In the genomic region with DNA sequence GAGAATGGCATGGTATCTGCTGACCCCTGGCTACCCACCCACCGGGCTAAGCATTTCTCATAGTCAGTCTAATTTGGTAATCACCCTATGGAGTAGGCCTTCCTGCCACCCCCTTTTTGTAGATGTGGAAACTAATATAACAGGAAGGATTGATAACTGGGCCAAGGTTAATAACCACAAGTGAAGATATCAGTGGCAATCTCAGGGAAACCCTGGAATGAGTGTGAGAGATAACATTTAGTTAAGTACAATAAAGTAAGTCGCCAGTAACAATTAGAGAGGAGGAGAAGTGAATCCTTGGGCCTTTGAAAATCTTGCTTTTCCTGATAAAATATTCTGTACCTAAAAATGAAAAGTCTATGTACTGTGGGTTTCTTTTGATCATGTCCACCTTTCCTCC, we compare ENCODE assay signal across 29 mouse cellular contexts.
"Had no signal": no experiment of that assay in that cellular context is flagged by ENCODE, and none has a peak within 500 bp of the region (broad histone marks: within the 10 kb centered on the region; RNA-seq: fewer than 3 reads in every experiment).

No protein-coding gene starts in this region.

- H3K27me3 ChIP-seq: heart, embryonic 15.5 days; intestine, embryonic 15.5 days had no signal

- H3K9ac ChIP-seq: heart, embryonic 12.5 days; heart, embryonic 13.5 days; heart, embryonic 15.5 days; hindbrain, embryonic 12.5 days; hindbrain, embryonic 13.5 days; hindbrain, embryonic 14.5 days; hindbrain, embryonic 15.5 days; intestine, embryonic 15.5 days; kidney, embryonic 15.5 days had no signal

- DNase-seq: heart, postnatal 14 days; heart, postnatal 36 days; heart, postnatal 4 days; kidney, adult 11 months; kidney, adult 18-20 months; kidney, adult 2 months; kidney, adult 8-10 months; kidney, adult 9 months; kidney, postnatal 10 days; kidney, postnatal 14 days; kidney, postnatal 25 days; kidney, postnatal 36 days; kidney, postnatal 4 days; layer of hippocampus, adult 9-11 months; layer of hippocampus, postnatal 36 days had no signal

- H3K36me3 ChIP-seq: heart, embryonic 12.5 days; heart, embryonic 13.5 days; heart, embryonic 15.5 days; hindbrain, embryonic 10.5 days; hindbrain, embryonic 12.5 days; hindbrain, embryonic 13.5 days; hindbrain, embryonic 15.5 days; intestine, embryonic 15.5 days; kidney, embryonic 15.5 days had no signal

- H3K4me3 ChIP-seq: heart, embryonic 12.5 days; heart, embryonic 13.5 days; heart, embryonic 15.5 days; hindbrain, embryonic 10.5 days; hindbrain, embryonic 12.5 days; hindbrain, embryonic 13.5 days; hindbrain, embryonic 15.5 days; intestine, embryonic 15.5 days; kidney, embryonic 15.5 days; layer of hippocampus, adult 2 months; left cerebral cortex, adult 2 months had no signal

- H3K9me3 ChIP-seq: heart, embryonic 12.5 days; heart, embryonic 13.5 days; heart, embryonic 15.5 days; hindbrain, embryonic 10.5 days; hindbrain, embryonic 12.5 days; hindbrain, embryonic 13.5 days; hindbrain, embryonic 15.5 days; intestine, embryonic 15.5 days; kidney, embryonic 15.5 days had no signal

- H3K27ac ChIP-seq: heart, embryonic 13.5 days; heart, embryonic 15.5 days; hindbrain, embryonic 10.5 days; hindbrain, embryonic 12.5 days; hindbrain, embryonic 13.5 days; hindbrain, embryonic 14.5 days; hindbrain, embryonic 15.5 days; hindbrain, postnatal 0 days; intestine, embryonic 15.5 days; kidney, embryonic 15.5 days; kidney, postnatal 0 days; layer of hippocampus, adult 2 months; left cerebral cortex, adult 2 months had no signal
